Mouse (Mus musculus) v-Abl transformed pro-B cells (cell line): ENCODE measurements at regions not wholly inside any gene's neighbourhood (a gene's known extent, or its start where the extent isn't known, plus 50 kb on each side); places are given as distances from the start of the nearest gene placed in this dataset.

Experiments used
- in situ Hi-C, 2 experiments: fragments of 400-800 bp; cut with MboI; formaldehyde crosslinking; loops; one replicate each; pipeline ENCODE4 v1.15.1; 2025; ENCODE audit not compliant: unreplicated experiment in 2 of 2

DNA sequence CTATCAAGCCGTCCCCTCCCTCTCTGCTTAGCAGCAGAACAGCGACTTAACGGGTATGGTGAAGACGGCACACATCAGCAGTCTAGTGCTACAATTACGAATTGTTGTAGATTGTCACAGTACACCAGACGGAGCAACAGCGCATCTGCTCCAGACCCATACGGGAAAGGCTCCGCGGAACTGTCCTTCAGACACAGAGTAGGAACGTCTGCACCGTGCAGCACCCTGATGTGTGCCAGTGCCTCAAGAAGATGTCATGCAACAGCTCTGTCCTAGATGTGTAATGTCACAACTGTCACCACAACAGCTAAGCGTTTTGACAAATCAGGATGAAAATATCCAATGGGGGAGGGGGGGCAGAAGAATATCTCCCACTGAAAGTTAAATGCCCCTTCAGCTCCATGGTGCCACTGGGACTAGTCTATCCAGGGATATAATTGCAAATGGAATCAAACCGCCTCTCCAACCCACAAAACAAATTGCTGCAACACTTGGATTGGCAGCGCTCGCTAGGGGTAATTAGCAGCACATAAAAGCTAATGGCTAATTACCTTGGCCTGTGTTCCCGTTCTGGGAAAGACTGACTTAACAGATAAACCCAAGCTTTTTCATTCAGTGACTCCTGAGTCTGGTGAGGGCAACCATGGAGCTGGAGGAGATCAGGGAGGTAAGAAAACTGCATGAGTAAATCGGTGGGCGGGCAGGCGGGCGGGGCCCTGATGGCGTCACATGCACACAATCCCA lies 472.6 kb downstream of the Zfp704 start:
- in situ Hi-C loops: no loop called here

DNA sequence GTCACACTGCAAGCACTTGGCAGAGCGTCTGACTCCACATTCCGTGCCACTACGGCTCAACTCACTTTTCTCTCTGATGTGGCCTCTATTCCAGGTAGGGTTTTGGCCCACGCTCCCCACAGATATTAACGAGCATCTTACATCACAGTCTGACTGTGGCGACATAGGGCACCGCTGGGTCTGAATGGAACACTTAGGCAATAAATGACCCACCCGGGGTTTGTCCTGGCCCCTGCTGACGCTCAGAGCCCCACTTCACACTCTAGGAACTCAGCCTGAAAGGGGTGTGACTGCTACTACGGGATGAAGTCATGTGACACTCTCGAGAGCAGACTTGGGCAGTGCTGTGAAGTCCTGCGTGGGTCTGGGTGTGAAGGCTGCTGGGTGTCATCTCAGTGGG lies 475.9 kb downstream of the Zfp704 start:
- in situ Hi-C loops: no loop called here

DNA sequence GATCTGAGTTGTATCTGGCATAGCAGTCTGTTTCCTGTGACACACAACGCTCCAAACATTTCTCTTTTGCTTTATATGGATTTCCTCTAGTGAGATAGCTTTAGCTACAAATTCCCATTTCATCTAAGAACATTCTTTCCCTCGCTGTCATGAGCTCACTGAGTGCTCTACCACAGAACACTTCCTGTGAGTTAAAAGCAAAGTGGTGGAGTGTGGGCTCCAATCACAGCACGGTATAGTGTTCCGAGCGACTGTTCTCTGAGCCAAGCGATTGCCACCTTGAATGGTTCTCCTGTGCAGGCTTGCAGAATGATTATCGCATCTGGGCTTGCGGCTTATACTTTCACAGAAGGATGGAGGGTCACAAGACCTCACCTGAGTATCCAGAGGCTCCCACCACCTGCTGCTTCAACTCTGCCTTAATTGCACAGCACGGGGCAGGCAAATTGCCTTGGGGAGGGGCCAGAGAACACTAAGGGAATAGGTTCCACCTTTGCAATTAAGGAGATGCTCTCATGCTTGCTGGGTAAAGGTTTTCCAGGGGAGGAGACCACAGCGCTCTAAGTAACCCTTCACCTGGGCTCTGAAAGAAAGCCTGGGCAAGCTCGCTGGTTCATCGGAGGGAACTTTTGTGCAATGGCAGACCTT lies 477.7 kb downstream of the Zfp704 start:
- in situ Hi-C loops: no loop called here

DNA sequence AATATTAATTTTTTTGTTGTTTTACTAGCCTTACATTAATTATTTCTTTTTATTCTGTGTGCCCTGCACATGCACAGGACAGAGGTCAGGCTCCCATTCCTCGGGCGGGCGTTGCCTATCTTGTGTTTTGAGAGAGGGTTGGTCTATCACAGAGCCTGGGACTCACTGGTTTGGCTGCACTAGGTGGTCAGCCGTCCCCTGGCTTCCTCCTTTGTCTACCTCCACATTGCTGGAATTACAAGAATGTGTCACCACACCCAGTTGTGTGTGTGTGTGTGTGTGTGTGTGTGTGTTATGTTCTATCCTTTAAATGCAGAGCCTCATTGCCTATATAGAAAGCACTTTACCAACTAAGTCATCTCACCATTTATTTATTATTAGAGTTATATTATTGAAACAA lies 478.5 kb downstream of the Zfp704 start:
- in situ Hi-C loops: no loop called here

DNA sequence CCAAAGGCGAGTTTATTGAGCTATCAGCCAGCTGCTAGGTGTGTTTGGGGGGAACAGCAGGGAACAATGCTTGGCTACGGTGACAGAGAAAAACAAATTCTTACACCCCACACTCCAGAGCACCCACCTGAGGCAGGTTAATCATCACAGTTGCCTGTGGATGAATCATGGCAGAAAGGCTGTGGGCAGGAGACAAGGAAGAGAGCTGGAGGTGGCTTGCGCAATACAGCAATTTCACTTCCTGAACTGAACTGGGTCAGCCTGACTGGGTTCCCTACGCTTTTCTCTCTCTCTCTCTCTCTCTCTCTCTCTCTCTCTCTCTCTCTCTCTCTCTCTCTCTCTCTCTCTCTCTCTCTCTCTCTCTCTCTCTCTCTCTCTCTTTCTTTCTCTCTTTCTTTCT lies 481.5 kb downstream of the Zfp704 start:
- in situ Hi-C loops: no loop called here

GRCm38 (mm10) chr3:9123079-9123478 lies 486.8 kb downstream of the Zfp704 start:
- in situ Hi-C loops: no loop called here

GRCm38 (mm10) chr3:9117913-9118312 lies 492.0 kb downstream of the Zfp704 start:
- in situ Hi-C loops: no loop called here

GRCm38 (mm10) chr3:9113410-9113809 lies 496.5 kb downstream of the Zfp704 start:
- in situ Hi-C loops: no loop called here

- in situ Hi-C loops: no loop called here
Observed at GRCm38 (mm10) chr3:9110741-9111140, 499.1 kb downstream of the Zfp704 start.

DNA sequence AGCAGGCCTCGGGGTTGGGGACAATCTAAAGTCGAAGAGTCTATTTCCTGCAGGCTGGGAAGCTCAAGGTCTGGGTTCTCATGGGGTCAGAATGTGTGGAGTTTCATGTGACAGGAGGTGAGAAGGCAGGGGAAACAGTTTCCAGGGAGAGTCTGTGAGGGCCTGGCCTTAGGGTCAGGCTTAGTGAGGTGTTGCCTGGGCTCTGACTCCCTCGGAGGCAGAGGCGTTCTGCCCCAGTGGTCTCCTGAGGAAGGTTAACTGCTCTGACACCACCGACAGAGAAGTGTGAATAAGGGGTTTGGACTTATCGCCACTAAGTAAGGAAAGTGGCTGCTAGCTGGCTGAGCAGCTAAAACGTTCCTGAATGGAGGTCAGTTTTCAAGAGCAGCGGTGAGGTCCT lies 499.9 kb downstream of the Zfp704 start:
- in situ Hi-C loops: no loop called here

DNA sequence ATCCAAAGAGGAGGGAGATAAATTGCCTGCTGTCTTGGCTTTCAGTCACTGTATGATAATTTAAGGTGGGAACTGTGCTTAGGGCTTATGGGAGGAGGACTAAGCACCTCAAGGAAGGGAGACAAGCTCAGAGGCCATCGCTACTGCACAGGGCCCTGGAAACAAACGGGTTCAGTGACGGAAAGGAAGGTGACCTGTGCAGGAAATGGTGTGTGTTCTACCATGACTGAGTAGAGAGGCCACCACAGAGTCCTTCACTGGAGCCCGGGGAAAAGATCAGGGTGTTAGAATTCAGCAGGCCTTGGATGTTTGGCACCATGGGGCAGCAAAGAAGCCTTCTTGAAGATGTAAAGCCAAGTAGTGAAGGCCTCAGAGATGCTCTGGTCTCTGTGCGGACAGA lies 500.4 kb downstream of the Zfp704 start:
- in situ Hi-C loops: no loop called here

DNA sequence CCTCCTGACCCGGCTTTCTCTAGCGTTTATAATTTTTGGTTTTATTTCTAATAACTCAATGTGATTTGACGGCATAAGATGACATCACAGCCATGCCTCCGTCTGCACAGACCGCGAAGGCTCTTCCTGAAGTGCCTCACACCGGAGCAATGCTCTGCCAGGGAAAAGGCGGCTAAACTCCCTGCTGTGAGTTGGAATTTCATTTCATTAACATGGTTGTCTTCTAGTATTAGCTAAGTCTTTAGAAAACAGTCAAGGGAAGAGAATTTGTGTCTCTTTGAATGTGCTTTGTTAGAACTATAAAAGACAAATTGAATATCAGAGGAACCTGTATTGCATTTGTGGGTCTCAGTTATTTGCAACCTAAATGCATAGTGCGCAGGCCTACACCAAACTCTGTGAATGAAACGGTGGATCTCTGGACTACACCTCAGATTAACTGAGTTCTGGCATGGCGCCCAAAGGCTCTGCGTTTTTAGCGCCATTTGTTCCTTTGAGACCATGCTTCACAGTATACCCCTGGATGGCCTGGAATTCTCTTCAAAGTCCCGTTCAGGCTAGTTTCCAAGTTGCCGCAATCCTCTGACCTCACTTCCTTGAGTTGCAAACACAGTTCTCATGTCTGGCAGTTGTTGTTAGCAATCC lies 502.0 kb downstream of the Zfp704 start:
- in situ Hi-C loops: no loop called here

DNA sequence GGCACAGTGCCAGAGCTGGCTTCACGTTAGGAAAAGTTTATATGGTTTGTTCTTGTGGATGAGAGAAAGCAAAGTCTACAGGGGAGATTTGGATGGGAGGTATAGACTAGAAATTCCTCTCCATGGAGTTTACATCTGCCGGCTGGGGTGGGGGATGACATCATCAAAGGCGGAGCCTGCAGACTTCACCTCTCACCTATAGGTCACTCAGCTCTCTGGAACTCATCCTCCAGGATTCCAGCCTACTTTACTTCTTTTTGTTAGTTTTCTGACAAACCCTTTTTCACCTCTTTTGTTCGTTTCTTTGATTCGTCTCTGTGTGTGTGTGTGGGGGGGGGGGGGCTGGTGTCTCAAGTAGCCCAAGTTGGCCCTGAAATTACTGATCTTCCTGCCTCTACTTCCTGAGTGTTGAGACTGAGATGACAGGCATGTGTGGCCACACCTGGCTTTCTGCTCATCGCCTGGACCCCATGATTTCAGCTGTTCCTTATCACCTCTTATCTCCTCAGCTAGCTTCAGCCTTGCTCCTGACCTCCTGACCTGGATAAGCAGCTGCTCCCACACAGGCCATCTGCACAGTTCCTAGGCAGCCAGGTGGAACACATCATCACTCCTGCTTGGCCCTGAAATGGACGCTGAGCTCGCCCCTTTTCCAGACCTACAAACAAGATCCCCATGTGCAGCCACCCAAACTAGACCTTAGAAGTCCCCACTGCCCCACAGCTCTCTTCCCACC lies 504.5 kb downstream of the Zfp704 start:
- in situ Hi-C loops: no loop called here

DNA sequence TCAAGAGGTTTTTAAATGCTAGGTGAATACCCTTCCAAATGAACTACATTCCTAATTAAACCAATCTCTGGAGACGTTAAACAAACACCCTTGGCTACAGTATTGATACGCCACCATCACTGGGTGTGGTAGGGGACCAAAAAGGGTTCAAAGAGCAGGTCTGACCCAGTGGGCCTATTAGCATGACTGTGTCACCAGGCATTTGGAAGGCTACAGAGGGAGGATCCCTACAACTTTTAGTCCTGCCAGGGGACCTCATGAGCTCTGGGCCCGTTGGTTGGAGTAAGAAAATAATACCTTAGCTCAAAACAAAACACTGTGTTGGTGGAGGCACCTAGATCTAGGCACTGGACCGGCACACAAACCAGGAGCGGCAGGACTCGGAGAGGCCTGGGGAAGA lies 506.4 kb downstream of the Zfp704 start:
- in situ Hi-C loops: no loop called here

GRCm38 (mm10) chr3:9101240-9101639 lies 508.6 kb downstream of the Zfp704 start:
- in situ Hi-C loops: no loop called here

DNA sequence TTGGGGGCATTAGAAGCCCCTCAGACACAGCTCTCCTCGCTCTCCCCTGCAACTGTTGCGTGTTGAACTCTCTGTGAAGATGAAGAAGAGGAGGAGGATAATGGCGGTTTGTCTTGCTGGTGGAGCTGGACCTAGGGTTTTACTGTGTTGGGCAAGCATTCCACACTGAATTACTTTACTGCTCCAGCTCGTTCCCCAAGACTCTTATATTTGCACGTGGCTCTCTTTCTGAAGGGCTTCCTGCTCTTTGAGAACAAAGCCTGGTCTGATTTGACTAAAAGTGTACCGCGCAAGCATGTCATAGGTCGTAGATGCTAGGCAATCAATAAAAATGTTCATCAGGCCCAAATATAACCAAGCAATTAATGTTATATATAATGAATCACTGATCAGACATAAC lies 509.1 kb downstream of the Zfp704 start:
- in situ Hi-C loops: no loop called here

DNA sequence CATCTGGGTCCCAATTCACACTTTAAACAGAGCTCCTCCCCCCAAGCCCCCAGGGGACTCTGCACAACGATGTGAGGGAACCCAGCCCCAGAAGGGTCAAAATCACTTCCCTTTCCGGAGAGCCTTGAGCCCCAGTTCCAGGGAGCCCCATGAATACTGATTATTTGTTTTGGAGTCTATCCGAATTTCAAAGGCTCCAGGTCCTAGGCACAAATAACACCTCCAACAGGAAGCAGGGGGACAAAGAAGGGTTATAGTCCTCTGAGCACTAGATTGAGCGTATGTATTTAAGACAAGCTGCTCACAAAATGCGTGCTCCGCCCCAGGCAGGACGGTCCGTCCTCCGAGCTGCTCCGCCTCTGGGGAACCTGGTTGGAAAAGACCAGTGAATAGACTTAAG lies 511.4 kb downstream of the Zfp704 start:
- in situ Hi-C loops: loop anchor here in 1 of 2 experiments (25.0 kb wide), 1 partner anchor 289 kb away; no protein-coding TSS in a partner anchor

- in situ Hi-C loops: loop anchor here in 1 of 2 experiments (10.0 to 25.0 kb wide), 2 partner anchors 303 to 621 kb away; no protein-coding TSS in a partner anchor
Observed at GRCm38 (mm10) chr3:9084134-9084533, 525.8 kb downstream of the Zfp704 start.

- in situ Hi-C loops: loop anchor here in 1 of 2 experiments (10.0 to 25.0 kb wide), 2 partner anchors 305 to 623 kb away; no protein-coding TSS in a partner anchor
Observed at GRCm38 (mm10) chr3:9082061-9082460, 527.8 kb downstream of the Zfp704 start.

GRCm38 (mm10) chr3:9078201-9078600 lies 531.7 kb downstream of the Zfp704 start:
- in situ Hi-C loops: loop anchor here (5.0 to 25.0 kb wide), 2 partner anchors 309 to 389 kb away; no protein-coding TSS in a partner anchor

- in situ Hi-C loops: loop anchor here (5.0 to 25.0 kb wide), 2 partner anchors 311 to 391 kb away; no protein-coding TSS in a partner anchor
Observed at GRCm38 (mm10) chr3:9076696-9077095, 533.2 kb downstream of the Zfp704 start.
